Mouse (Mus musculus): ENCODE data around the gene Ltbr.
"Not testable (repeated sequence)": the region's sequence is repeated elsewhere in the genome, so short reads cannot be mapped to it uniquely, and the experiment has no call there.

The Ltbr gene

DNA sequence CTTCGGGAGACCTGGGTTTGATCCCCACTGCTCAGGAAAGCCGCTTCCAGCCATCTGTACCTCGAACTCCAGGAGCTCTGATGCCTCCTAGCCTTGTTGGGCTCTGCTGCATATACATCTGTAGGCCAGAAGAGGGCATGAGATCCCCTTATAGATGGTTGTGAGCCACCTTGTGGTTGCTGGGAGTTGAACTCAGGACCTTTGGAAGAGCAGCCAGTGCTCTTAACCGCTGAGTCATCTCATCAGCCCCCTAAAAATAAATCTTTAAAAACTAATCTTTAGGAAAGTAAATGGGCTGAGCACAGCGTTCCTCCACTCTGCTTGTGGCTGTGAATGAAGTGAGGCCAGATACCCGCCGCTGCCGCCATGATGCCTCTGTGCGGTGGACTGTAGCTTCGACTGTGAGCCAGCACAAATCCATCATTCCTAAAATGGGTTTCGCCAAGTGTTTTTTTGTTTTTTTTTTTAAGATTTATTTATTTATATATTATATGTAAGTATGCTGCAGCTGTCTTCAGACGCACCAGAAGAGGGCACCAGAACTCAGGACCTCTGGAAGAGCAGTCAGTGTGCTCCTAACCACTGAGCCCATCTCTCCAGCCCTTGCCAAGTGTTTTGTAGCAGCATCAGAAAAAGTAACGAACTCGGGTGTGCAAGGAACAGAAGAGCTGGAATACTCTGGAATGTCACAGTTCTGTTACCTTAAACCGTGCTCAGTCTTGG, 38.7 kb downstream of the Ltbr start:
- peak; percentile 21 for DNase-seq (ENCODE audit: extremely low spot score, low spot score)

GRCm38 (mm10) chr6:125272228-125272785, 41.4 kb downstream of the Ltbr start:
- no peak for DNase-seq (ENCODE audit: extremely low spot score, low spot score)

GRCm38 (mm10) chr6:125271455-125272227, 42.0 kb downstream of the Ltbr start:
- peak; percentile 83 for DNase-seq (ENCODE audit: extremely low spot score, low spot score)

DNA sequence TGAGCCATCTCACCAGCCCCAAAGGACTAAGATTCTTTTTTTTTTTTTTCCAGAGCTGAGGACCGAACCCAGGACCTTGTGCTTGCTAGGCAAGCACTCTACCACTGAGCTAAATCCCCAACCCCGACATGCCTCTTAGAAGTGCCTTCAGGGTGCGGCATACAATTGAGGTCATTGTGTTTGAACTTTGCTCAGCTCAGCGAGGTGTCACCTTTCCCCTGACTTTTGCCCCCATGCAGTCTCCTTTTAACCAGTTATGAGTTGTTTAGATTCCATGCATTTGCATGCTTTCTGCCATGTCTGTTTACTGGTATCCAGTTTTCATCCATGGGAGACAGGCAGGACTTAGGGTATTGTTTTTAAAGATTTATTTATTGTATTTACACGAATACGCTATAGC, 44.9 kb downstream of the Ltbr start:
- DNase-seq (ENCODE audit: extremely low spot score, low spot score) = no peak

- no peak for DNase-seq (ENCODE audit: extremely low spot score, low spot score)
Measured at GRCm38 (mm10) chr6:125267469-125267868, 46.2 kb downstream of the Ltbr start.

GRCm38 (mm10) chr6:125266600-125266999, 47.1 kb downstream of the Ltbr start:
- not testable (repeated sequence) for DNase-seq (ENCODE audit: extremely low spot score, low spot score)

- DNase-seq (ENCODE audit: extremely low spot score, low spot score) = no peak
Measured at GRCm38 (mm10) chr6:125266091-125266490, 47.6 kb downstream of the Ltbr start.

- no peak for DNase-seq (ENCODE audit: extremely low spot score, low spot score)
Measured at GRCm38 (mm10) chr6:125265239-125265638, 48.4 kb downstream of the Ltbr start.

GRCm38 (mm10) chr6:125264219-125264618, 49.5 kb downstream of the Ltbr start:
- DNase-seq (ENCODE audit: extremely low spot score, low spot score) = no peak

DNA sequence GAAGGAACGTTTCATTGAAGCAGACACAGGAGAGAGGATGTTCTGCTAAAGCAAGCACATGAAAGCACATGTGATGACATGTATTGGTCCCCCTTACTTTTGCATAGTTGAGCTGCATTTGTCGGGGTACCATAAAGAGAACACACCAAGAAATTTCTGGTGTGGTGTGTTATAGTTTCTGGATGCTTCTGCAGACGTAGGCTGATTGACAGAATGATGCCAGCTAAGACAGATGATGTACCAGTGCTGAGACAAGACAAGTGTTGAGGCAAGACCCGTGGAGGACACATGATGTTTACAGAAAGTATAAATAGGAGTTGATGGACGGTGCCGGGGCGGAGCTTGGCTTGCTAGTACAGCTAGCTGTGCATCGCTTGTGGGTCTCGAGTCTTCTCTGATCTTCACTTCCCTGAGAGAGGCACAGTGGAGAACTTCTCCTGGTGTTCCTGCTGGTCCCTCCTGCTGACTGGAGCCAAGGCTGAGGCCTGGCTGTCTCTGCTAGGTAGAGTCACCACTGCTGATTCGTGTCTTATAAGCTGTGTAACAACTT, 53.6 kb downstream of the Ltbr start:
- DNase-seq (ENCODE audit: extremely low spot score, low spot score) = no peak
